Mouse (Mus musculus) lung, embryonic 16.5 days (tissue): ENCODE results near the gene Elavl4. TPM values are rescaled to one million over a fixed set of nuclear protein-coding genes. Genes with fewer than 3 reads are reported as not detected.
A peak's percentile ranks its signal among the peaks of the same experiment; 100 is the strongest.

ENCODE experiments used
- ATAC-seq: fragments of 200-750 bp; cut with Nextera tagmentation; 2 replicates; pipeline ENCODE4 v1.8.0; 2017; ENCODE audit warnings: low read depth, mild to moderate bottlenecking, moderate library complexity
- H3K27ac ChIP-seq: fragments of 300-500 bp; sonication (generic); 2 replicates; pipeline ENCODE4 v1.5.1; 2014; ENCODE audit warnings: mild to moderate bottlenecking, control low read depth, low read length
- H3K27me3 ChIP-seq: fragments of 300-500 bp; sonication (generic); 2 replicates; pipeline ENCODE4 v1.6.1; 2014; ENCODE audit warnings: low read depth, low read length, mixed read lengths; ENCODE audit not compliant: control insufficient read depth, insufficient read depth
- H3K36me3 ChIP-seq: fragments of 300-500 bp; sonication (generic); 2 replicates; pipeline ENCODE4 v1.6.1; 2014; ENCODE audit warnings: low read length; ENCODE audit not compliant: control insufficient read depth, insufficient read depth
- H3K4me1 ChIP-seq: fragments of 300-500 bp; sonication (generic); replicated peaks from 2 replicates; pipeline ENCODE4 v1.6.1; 2014; ENCODE audit warnings: low read length, mixed read lengths; ENCODE audit not compliant: control insufficient read depth, insufficient read depth
- H3K4me2 ChIP-seq: fragments of 300-500 bp; sonication (generic); 2 replicates; pipeline ENCODE4 v1.6.1; 2014; ENCODE audit warnings: low read depth, low read length, control low read depth
- H3K4me3 ChIP-seq: fragments of 300-500 bp; sonication (generic); 2 replicates; pipeline ENCODE4 v1.5.1; 2014; ENCODE audit warnings: mild to moderate bottlenecking, low read length, control low read depth
- H3K9ac ChIP-seq: fragments of 300-500 bp; sonication (generic); 2 replicates; pipeline ENCODE4 v1.6.1; 2014; ENCODE audit warnings: low read length, control low read depth
- H3K9me3 ChIP-seq: fragments of 300-500 bp; sonication (generic); 2 replicates; pipeline ENCODE4 v1.6.1; 2016; ENCODE audit warnings: low read length; ENCODE audit not compliant: control insufficient read depth
- WGBS: fragments of 180-500 bp; shearing (Covaris S2); extraction: QIAGEN DNeasy Blood & Tissue Kit; methylation state at CpG from one replicate; pipeline ENCODE4 v1.1.7; 2014; 5-methylcytosine and 5-hydroxymethylcytosine counted together
- polyA plus RNA-seq: library from polyadenylated mRNA; unstranded; fragments of >200 nt; fragmentation: Nextera tagmentation; extraction: Ambion mirVana; gene quantifications from 2 replicates; pipeline ENCODE4 v1.2.1, GENCODE M21; 2015

Elavl4 gene
- polyA plus RNA-seq, 1 experiment from 2014 or later = 3.0 TPM

DNA sequence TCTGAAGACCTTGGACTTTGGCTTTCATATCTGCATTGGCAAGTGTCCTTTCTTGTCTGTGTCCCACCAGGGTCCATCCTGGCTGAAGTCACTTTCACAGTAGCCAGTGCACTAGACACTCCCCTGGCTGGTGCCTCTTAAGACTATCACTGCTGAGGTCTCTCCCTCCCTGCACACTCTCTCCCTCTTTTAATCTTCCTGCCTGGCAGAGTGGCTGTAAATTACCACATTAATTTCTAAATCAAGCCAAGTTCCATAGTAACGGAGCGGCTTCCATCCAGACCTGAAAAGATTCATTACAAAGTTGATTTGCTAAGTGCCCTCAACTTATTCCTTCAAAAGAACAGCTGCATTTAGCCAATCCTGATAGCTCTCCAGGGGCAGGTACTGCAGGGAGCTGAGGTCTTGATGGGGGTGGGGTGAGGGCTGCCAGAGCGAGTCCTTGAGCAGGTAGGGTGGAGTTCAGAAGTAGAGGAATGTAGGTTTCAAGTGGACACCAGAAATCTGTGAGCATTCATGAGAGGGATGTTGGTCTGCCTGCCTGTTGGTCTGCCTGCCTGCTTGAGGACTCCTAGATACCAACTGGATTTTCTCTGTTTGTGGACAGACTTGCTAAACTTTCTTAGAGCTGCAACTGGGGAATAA, 194.1 kb downstream of the Elavl4 start:
- Histone ChIP-seq H3K4me2 (no peak overlapping the region), H3K36me3 (no peaks in the 10 kb centered on the region), H3K27me3 (no peaks in the 10 kb centered on the region), H3K9me3 (no peaks in the 10 kb centered on the region), H3K27ac (no peak overlapping the region), H3K9ac (no peak overlapping the region), H3K4me3 (no peak overlapping the region), H3K4me1 (no peaks in the 10 kb centered on the region; the same call in 1 of the 2 replicates)
- 37% methylated on average over 3 of the region's 3 CpGs for WGBS
- ATAC-seq = peak; percentile 89

DNA sequence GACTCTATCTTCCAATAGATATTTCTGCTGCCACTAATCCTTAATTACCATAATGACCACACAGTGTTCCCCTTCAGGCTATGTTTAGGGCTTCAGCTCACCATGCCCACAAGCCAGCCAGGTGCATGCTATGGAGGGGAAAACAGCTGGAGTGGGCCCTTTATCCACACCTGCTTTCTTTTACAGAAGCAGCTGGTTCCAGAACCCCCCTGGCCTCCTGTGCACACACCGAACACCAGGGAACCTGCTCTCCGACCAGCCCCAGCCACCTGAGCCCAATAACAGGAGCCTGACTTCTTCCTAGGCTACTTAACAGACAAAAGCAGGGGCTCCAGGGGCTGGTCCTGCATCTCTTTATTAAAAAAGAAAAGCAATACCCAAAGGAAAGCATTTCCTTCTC, 195.8 kb downstream of the Elavl4 start:
- no peaks in the 10 kb centered on the region for H3K27me3 ChIP-seq
- no peak overlapping the region for H3K27ac ChIP-seq
- no peak overlapping the region for H3K4me2 ChIP-seq
- no peaks in the 10 kb centered on the region for H3K36me3 ChIP-seq
- no peaks in the 10 kb centered on the region for H3K9me3 ChIP-seq
- no peak for ATAC-seq
- no peak overlapping the region for H3K4me3 ChIP-seq
- H3K4me1 ChIP-seq = no peaks in the 10 kb centered on the region; the same call in 1 of the 2 replicates
- no peak overlapping the region for H3K9ac ChIP-seq
- WGBS = 74% methylated on average over 2 of the region's 2 CpGs

Other genes with a start within 250 kb of the Elavl4 start
- 0.97 and 1.4 TPM in 2 replicates for gene Agbl4, start 45.8 kb upstream of the Elavl4 start, polyA plus RNA-seq